Mouse (Mus musculus) retina, adult 2 months (tissue): ENCODE measurements around the gene Lsm3.
"Not testable (repeated sequence)": the region's sequence is repeated elsewhere in the genome, so short reads cannot be mapped to it uniquely, and the experiment has no call there.

Experiments
- DNase-seq: peaks from one replicate; pipeline ENCODE4 v3.0.0-alpha.2; 2012; ENCODE audit warnings: low read depth, low spot score

The Lsm3 gene

GRCm38 (mm10) chr6:91515545-91516449 is at the start of gene Lsm3, which contains the start of gene Xpc:
Gene Lsm3 (plus strand): TSS chr6:91515928.
Gene Xpc (minus strand): TSS chr6:91515888.
- DNase-seq, result peak; percentile 96

GRCm38 (mm10) chr6:91467106-91467505 is 48.6 kb upstream of the Lsm3 start:
- DNase-seq, result no peak

GRCm38 (mm10) chr6:91470712-91471111 is 45.0 kb upstream of the Lsm3 start:
- DNase-seq, result no peak

DNA sequence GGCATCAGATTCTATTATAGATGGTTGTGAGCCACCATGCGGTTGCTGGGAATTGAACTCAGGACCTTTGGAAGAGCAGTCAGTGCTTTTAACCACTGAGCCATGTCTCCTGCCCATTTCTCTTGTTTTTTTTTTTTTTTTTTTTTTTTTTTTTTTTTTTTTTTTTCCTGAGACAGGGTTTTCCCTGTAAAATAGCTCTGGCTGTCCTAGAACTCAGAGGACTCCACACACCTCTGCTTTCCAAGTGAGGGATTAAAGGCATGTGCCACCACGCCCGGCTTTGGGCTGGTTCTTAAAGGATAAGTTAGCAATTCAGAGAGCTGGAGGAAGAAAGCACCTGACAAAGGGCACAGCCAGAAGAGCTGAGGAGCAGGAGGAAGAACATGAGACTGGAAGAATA is 44.3 kb upstream of the Lsm3 start:
- not testable (repeated sequence) for DNase-seq

DNA sequence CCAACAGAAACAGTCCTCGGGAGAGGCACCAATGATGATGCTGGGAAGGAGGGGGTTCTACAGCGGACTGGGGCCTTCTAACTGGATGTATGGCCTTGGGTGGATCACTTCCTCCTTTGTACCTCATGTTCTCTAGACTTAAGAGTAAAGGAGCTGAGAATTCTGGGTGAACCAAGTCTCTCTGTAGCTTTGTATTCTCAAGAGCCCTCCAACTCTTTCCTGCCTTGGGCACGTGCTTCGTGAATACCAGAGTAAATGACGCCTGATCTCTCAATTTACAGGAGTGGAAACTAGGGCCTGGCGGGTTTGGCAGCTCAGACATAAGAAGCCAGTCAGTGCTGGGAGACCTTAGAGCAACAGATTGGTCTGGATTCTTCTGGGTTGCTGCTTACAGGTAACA is 43.4 kb upstream of the Lsm3 start:
- no peak for DNase-seq

- peak; percentile 100 for DNase-seq
These were observed 42.6 kb upstream of the Lsm3 start, which contains the start of the genes Chchd4 and Tmem43 for GRCm38 (mm10) chr6:91472868-91473804. Gene Chchd4 (minus strand): TSS chr6:91473546. Gene Tmem43 (plus strand): TSS chr6:91473703.

DNA sequence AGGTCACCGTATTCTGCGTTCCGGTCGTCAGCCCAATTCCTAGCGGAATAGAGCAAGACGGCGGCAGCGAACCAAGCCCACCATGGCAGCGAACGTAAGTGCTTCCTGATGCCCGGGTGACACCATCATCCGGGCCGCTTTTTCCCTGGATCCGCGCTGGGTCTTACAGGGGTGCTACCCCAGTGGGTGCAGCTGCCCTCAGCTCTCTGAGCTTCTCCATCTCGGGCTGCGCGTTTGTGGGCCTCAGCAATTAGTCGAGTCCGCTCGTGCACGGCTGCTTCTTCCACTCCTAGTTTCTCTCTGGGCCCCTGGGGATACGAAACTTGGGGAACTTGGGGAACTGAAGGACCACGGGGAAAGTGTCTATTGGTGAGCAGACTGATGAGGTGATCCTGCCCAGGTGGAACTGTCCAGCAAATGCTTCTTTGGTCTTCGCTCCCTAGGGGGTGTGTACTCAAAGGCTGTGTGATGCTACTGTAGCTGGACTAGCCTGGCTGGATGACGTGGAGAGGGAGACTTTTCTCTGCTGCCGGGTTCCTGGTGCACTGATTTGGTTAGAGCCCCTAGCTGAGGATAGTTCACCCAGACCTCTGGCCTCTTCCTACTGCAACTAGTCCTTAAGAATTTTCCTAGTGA is 41.8 kb upstream of the Lsm3 start:
- no peak for DNase-seq

DNA sequence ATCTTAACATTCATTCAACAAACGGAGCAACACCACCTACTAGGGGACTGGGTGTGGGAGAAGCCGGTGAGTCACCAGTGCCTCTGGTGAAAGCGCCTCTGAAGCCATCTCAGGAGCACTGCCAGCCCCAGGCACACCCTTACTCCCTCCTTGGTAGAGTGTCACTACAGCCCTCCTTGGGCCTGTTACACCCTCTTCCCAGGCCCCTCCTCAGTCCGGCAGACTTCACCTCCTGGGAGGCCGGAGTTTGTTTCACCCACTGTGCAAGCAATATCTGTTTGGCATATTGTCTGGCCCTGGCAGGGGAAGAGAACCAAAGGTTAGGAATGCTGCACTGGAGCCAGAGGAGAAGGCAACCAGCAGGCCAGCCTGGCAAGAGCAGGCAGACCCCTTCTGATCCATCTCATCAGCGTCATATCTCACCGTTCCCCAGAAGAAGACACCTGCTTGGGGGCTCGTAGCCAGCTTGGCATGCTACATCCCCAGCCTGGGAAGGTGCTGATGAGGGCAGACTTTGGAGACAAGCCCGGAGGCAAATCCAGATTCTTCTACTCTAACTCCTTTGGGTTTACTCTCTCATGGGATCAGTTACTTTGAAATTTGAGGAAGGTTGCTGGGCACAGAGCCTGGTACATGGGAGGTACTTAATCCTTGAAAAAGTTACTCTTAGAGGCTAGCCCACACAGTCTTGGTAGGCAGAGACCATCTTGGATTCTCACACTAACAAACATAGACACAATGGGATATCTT is 41.1 kb upstream of the Lsm3 start:
- no peak for DNase-seq

DNA sequence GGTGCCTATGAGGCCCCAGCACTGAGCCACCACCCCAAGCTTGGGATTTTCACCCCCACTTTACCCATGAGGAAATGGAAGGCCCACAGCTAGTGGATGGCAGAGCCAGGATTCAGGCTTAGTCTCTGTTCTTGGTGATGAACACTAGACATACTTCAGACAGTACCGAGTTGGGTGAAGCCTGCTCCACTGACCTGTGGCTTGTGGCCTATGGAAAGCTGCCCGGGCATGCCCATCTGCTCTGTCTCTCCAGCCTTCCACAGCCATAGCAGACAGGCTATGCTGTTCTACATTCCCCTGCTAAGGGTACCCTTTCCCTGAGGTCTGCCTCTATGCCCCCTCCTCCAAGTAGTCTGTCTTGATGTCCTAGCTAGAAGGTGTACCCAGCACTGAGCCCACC is 39.2 kb upstream of the Lsm3 start:
- no peak for DNase-seq

DNA sequence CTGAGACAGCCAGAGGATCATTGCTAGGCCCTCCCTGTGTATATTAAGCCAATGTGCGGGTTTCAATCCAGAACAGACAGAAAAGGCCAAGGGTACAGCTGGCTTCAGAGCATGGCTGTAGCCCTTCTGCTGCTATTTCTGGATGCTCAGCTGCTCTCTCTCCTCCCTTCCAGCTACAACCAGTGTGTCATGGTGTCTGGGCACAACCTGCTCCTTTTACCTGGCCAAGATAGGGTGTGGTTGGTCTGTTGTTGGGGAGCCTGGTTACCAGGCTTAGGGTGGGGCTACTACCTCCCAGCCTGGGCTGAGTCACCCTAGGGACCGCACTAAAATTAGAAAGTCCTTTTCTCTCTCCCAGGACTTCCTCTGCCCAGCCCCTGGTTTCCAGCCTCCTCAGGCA is 32.4 kb upstream of the Lsm3 start:
- no peak for DNase-seq

- no peak for DNase-seq
These were observed 28.8 kb upstream of the Lsm3 start for GRCm38 (mm10) chr6:91486736-91487453.

GRCm38 (mm10) chr6:91488496-91489212 is 27.1 kb upstream of the Lsm3 start:
- DNase-seq, result no peak

DNA sequence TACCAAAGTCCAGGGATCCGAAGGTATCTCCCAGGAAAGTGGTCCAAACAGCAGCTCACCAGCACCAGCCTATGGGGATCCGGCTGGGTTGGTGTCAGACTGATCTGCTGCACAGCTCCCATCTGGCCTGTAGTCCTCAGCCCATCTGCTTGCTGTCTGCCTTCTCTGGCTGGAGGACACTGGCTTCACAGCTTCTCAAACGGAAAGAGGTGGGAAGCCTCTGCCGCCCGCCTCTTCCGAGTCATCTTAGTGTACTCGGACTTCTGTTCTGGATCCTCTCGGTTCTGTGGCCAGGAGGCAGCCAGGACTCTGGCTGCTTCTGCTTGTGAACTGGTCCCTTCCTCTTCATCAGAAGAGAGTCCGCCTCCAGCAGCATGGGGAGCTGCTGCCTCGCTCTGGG is 25.9 kb upstream of the Lsm3 start:
- DNase-seq, result no peak

GRCm38 (mm10) chr6:91491004-91491403 is 24.7 kb upstream of the Lsm3 start:
- no peak for DNase-seq

DNA sequence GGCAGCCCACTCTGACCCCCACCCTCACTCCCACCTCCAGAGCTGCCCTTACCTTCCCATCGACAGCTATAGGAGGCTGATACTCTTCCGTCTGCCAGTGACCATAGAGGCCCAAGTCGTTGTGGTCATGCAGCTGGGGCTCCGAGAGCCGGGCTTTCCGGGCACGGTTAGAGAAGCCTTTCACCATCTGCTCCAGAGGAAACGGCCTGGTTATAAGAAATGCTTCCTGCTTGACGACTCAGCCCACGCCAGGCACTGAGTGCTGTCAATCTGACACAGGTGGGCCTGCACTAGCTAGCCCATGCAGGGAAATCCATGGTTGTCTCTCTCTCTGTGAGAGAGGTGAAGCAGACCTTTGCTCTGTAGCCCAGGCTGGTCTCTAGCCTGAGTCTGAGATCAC is 22.7 kb upstream of the Lsm3 start:
- DNase-seq, result no peak

GRCm38 (mm10) chr6:91494526-91494925 is 21.2 kb upstream of the Lsm3 start:
- DNase-seq, result no peak

DNA sequence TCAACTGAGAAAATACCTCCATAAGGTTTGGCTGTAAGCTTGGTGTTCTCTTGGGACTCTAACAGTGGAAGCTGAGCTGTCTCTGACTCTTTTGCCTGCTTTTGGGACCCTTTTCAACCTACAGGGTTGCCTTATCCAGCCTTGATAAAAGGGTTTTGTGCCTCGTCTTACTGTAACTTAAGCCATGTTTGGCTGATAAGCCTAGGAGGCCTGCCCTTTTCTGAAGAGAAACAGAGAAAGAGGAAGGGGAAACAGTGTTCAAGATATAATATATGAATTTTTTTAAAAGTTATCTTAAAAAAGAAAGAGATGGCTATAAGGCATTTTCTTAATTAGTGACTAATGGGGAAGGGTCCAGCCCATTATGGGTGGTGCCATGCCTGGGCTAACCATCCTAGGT is 12.4 kb upstream of the Lsm3 start:
- no peak for DNase-seq

DNA sequence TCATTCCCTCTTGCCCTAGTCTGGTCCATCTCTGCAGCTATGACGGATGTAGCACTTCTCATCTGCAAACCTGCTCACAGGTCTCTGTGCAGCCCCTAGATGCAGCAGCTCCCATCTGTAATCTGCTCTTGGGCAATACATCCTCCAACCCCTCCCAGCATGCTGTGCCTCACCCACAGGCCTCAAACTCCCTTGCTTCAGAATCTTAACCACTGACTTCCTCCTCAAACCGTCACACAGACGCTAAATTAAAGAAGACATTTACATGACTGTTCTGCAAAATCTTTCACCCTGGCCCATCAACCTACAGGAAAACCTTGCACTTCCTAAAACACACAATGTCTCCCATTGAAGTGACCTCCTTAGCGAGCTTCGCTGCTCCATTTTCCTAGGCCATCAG is 9.7 kb upstream of the Lsm3 start:
- DNase-seq, result no peak

- DNase-seq, result no peak
These were observed 7.7 kb upstream of the Lsm3 start for GRCm38 (mm10) chr6:91508041-91508440.

GRCm38 (mm10) chr6:91509326-91509725 is 6.4 kb upstream of the Lsm3 start:
- DNase-seq, result no peak
